Mouse (Mus musculus) neural tube, embryonic 12.5 days (tissue): ENCODE data around the gene Aggf1. TPM values are rescaled to one million over a fixed set of nuclear protein-coding genes. Genes with fewer than 3 reads are reported as not detected.

ENCODE experiments used
- ATAC-seq: fragments of 200-750 bp; cut with Nextera tagmentation; 2 replicates; pipeline ENCODE4 v1.8.0; 2017; ENCODE audit warnings: low read depth, mild to moderate bottlenecking, moderate TSS enrichment, moderate library complexity; ENCODE audit not compliant: low FRiP score
- H3K27ac ChIP-seq: fragments of 300-500 bp; sonication (generic); 2 replicates; pipeline ENCODE4 v1.5.1; 2016
- H3K27me3 ChIP-seq: fragments of 300-500 bp; sonication (generic); replicated peaks from 2 replicates; pipeline ENCODE4 v1.6.1; 2016; ENCODE audit warnings: mild to moderate bottlenecking
- H3K36me3 ChIP-seq: fragments of 300-500 bp; sonication (generic); 2 replicates; pipeline ENCODE4 v1.6.1; 2016; ENCODE audit warnings: mild to moderate bottlenecking
- H3K4me1 ChIP-seq: fragments of 300-500 bp; sonication (generic); 2 replicates; pipeline ENCODE4 v1.6.1; 2016
- H3K4me2 ChIP-seq: fragments of 300-500 bp; sonication (generic); replicated peaks from 2 replicates; pipeline ENCODE4 v1.6.1; 2016; ENCODE audit warnings: mild to moderate bottlenecking
- H3K4me3 ChIP-seq: fragments of 300-500 bp; sonication (generic); 2 replicates; pipeline ENCODE4 v1.5.1; 2016
- H3K9ac ChIP-seq: fragments of 300-500 bp; sonication (generic); 2 replicates; pipeline ENCODE4 v1.6.1; 2016; ENCODE audit warnings: mild to moderate bottlenecking
- H3K9me3 ChIP-seq: fragments of 300-500 bp; sonication (generic); 2 replicates; pipeline ENCODE4 v1.6.1; 2016; ENCODE audit warnings: mild to moderate bottlenecking
- WGBS: fragments of 180-500 bp; shearing (Covaris S2); methylation state at CpG from one replicate; pipeline ENCODE4 v1.1.7; 2016; 5-methylcytosine and 5-hydroxymethylcytosine counted together
- polyA plus RNA-seq: library from polyadenylated mRNA; unstranded; fragments of >200 nt; fragmentation: Nextera tagmentation; extraction: Ambion mirVana; gene quantifications from 2 replicates; pipeline ENCODE4 v1.2.1, GENCODE M21; 2016

Aggf1 gene
- polyA plus RNA-seq, 1 experiment from 2014 or later: 54.0 TPM

- 4% methylated on average over 5 of the region's 5 CpGs for WGBS
Measured at GRCm38 (mm10) chr13:95327345-95327741, 47.8 kb downstream of the Aggf1 start.

GRCm38 (mm10) chr13:95326611-95327344, 48.4 kb downstream of the Aggf1 start:
- Histone ChIP-seq H3K27ac (peak overlapping the region; percentile 20; the same call in 1 of the 2 replicates), H3K4me2 (peak overlapping the region; percentile 85)
- ATAC-seq: no peak

More at GRCm38 (mm10) chr13:95327345-95327741, 47.8 kb downstream of the Aggf1 start:
- H3K27ac ChIP-seq: no peak overlapping the region
- no peaks in the 10 kb centered on the region for H3K36me3 ChIP-seq
- peak overlapping the region; percentile 85 for H3K4me2 ChIP-seq
- H3K4me3 ChIP-seq: peak overlapping the region; percentile 81
- H3K9ac ChIP-seq: peak overlapping the region; percentile 98; the same call in 1 of the 2 replicates
- H3K4me1 ChIP-seq: peaks cover 14% of the 10 kb centered on the region
- no peaks in the 10 kb centered on the region for H3K27me3 ChIP-seq
- 0 out of 2 replicates have a peak, but pooled peaks have one; percentile 21 for ATAC-seq
- H3K9me3 ChIP-seq: no peaks in the 10 kb centered on the region

GRCm38 (mm10) chr13:95325907-95326550, 49.1 kb downstream of the Aggf1 start:
- Histone ChIP-seq H3K9ac (peak overlapping the region; percentile 98), H3K4me1 (peaks cover 14% of the 10 kb centered on the region), H3K27ac (peak overlapping the region; percentile 84; the same call in 1 of the 2 replicates), H3K4me3 (peak overlapping the region; percentile 81), H3K36me3 (no peaks in the 10 kb centered on the region), H3K4me2 (peak overlapping the region; percentile 85), H3K27me3 (no peaks in the 10 kb centered on the region), H3K9me3 (no peaks in the 10 kb centered on the region)
- ATAC-seq: no peak
- 20% methylated on average over 5 of the region's 5 CpGs for WGBS

More at GRCm38 (mm10) chr13:95326611-95327344, 48.4 kb downstream of the Aggf1 start:
- 7% methylated on average over 21 of the region's 21 CpGs for WGBS
- Histone ChIP-seq H3K4me3 (peak overlapping the region; percentile 81), H3K9ac (peak overlapping the region; percentile 98), H3K27me3 (no peaks in the 10 kb centered on the region), H3K9me3 (no peaks in the 10 kb centered on the region), H3K36me3 (no peaks in the 10 kb centered on the region), H3K4me1 (peaks cover 14% of the 10 kb centered on the region)

GRCm38 (mm10) chr13:95325080-95325906, 49.9 kb downstream of the Aggf1 start:
- Histone ChIP-seq H3K9ac (peak overlapping the region; percentile 98), H3K4me3 (peak overlapping the region; percentile 81), H3K27me3 (no peaks in the 10 kb centered on the region), H3K27ac (peak overlapping the region; percentile 84), H3K9me3 (no peaks in the 10 kb centered on the region), H3K4me2 (peak overlapping the region; percentile 85), H3K36me3 (no peaks in the 10 kb centered on the region), H3K4me1 (peaks cover 14% of the 10 kb centered on the region)
- ATAC-seq: peak; percentile 68
- WGBS: under 1% methylated on average over 63 of the region's 63 CpGs

GRCm38 (mm10) chr13:95324626-95325079, 50.5 kb downstream of the Aggf1 start:
- H3K36me3 ChIP-seq: no peaks in the 10 kb centered on the region
- peaks cover 14% of the 10 kb centered on the region for H3K4me1 ChIP-seq
- H3K4me2 ChIP-seq: peak overlapping the region; percentile 85
- H3K9me3 ChIP-seq: no peaks in the 10 kb centered on the region
- WGBS: under 1% methylated on average over 22 of the region's 22 CpGs
- peak overlapping the region; percentile 81 for H3K4me3 ChIP-seq
- H3K9ac ChIP-seq: peak overlapping the region; percentile 98
- H3K27me3 ChIP-seq: no peaks in the 10 kb centered on the region
- peak overlapping the region; percentile 84 for H3K27ac ChIP-seq
- peak; percentile 27 for ATAC-seq

GRCm38 (mm10) chr13:95323950-95324625, 51.1 kb downstream of the Aggf1 start:
- 25% methylated on average over 15 of the region's 15 CpGs for WGBS
- Histone ChIP-seq H3K27me3 (no peaks in the 10 kb centered on the region), H3K4me3 (peak overlapping the region; percentile 81), H3K4me1 (peaks cover 14% of the 10 kb centered on the region), H3K4me2 (peak overlapping the region; percentile 85), H3K27ac (no peak overlapping the region), H3K9ac (peak overlapping the region; percentile 98), H3K9me3 (no peaks in the 10 kb centered on the region), H3K36me3 (no peaks in the 10 kb centered on the region)
- ATAC-seq: peak; percentile 29

- no peak for ATAC-seq
- Histone ChIP-seq H3K4me1 (peaks cover 14% of the 10 kb centered on the region), H3K27me3 (no peaks in the 10 kb centered on the region), H3K36me3 (no peaks in the 10 kb centered on the region), H3K9me3 (no peaks in the 10 kb centered on the region), H3K4me2 (peak within 1 kb of the TSS; percentile 85), H3K9ac (peak within 1 kb of the TSS; percentile 98), H3K4me3 (peak within 1 kb of the TSS; percentile 81), H3K27ac (no peak within 1 kb of the TSS)
- 91% methylated on average over 6 of the region's 6 CpGs for WGBS
Measured at GRCm38 (mm10) chr13:95323400-95323799, 51.8 kb downstream of the Aggf1 start, which contains the start of gene Zbed3. Gene Zbed3, plus strand, starts transcription at chr13:95323612.

- Histone ChIP-seq H3K4me2 (no peak overlapping the region), H3K36me3 (no peaks in the 10 kb centered on the region), H3K27ac (no peak overlapping the region), H3K4me3 (no peak overlapping the region), H3K9me3 (no peaks in the 10 kb centered on the region), H3K9ac (no peak overlapping the region), H3K4me1 (no peaks in the 10 kb centered on the region), H3K27me3 (no peaks in the 10 kb centered on the region)
- 24% methylated on average over 4 of the region's 4 CpGs for WGBS
- ATAC-seq: no peak
Measured at GRCm38 (mm10) chr13:95320451-95320850, 54.7 kb downstream of the Aggf1 start.

- Histone ChIP-seq H3K36me3 (no peaks in the 10 kb centered on the region), H3K4me2 (no peak overlapping the region), H3K27me3 (no peaks in the 10 kb centered on the region), H3K9ac (no peak overlapping the region), H3K9me3 (no peaks in the 10 kb centered on the region), H3K27ac (no peak overlapping the region), H3K4me1 (no peaks in the 10 kb centered on the region), H3K4me3 (no peak overlapping the region)
- ATAC-seq: no peak
- 75% methylated on average over 6 of the region's 6 CpGs for WGBS
Measured at GRCm38 (mm10) chr13:95319153-95319552, 56.0 kb downstream of the Aggf1 start.

GRCm38 (mm10) chr13:95312016-95312415, 63.1 kb downstream of the Aggf1 start:
- Histone ChIP-seq H3K36me3 (no peaks in the 10 kb centered on the region), H3K27ac (no peak overlapping the region), H3K9ac (no peak overlapping the region), H3K4me1 (no peaks in the 10 kb centered on the region), H3K27me3 (no peaks in the 10 kb centered on the region), H3K9me3 (no peaks in the 10 kb centered on the region), H3K4me2 (no peak overlapping the region), H3K4me3 (no peak overlapping the region)
- WGBS: 62% methylated on average over 6 of the region's 6 CpGs
- ATAC-seq: no peak

GRCm38 (mm10) chr13:95307100-95307655, 68.0 kb downstream of the Aggf1 start:
- no peak overlapping the region for H3K4me3 ChIP-seq
- 74% methylated on average over 8 of the region's 8 CpGs for WGBS
- no peak for ATAC-seq
- no peaks in the 10 kb centered on the region for H3K36me3 ChIP-seq
- no peaks in the 10 kb centered on the region for H3K9me3 ChIP-seq
- H3K27me3 ChIP-seq: no peaks in the 10 kb centered on the region
- H3K4me2 ChIP-seq: no peak overlapping the region
- no peaks in the 10 kb centered on the region for H3K4me1 ChIP-seq
- no peak overlapping the region for H3K27ac ChIP-seq
- H3K9ac ChIP-seq: no peak overlapping the region
